ENCODE assay signal across 10 mouse cellular contexts in the genomic region with DNA sequence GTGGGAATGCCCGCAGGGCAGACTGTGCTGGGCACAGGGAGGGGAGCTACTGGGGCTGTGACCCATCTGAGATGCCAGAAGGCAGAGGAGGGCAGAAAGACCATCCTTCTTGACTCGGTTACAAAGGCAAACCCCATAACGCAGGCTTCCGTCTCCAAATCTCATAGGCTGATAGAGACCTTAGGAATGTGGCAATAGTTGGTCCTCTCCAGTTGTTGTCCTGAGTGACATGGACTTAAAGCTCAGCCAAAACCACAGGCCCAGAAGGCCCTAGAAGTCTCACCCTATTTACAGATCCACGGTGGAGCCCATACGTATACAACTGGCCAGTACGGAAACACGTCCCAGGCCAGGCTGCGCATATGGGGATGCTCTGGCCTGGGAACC. TPM values are rescaled to one million over a fixed set of nuclear protein-coding genes. Genes with fewer than 3 reads are reported as not detected.
DNase-seq lines count a peak whose midpoint lies in the region; ATAC-seq and TF ChIP-seq lines count a peak whose summit lies in the region.
"Had no signal": no experiment of that assay in that cellular context is flagged by ENCODE, and none has a peak within 500 bp of the region (broad histone marks: within the 10 kb centered on the region; RNA-seq: fewer than 3 reads in every experiment).

No protein-coding gene starts in this region.

- TF ChIP-seq EP300 in liver, postnatal 0 days (IDR thresholded peaks at IDR 0.05; ENCODE audit: low read depth) = no peak

- no peaks in the 10 kb centered on the region for H3K36me3 ChIP-seq in liver, embryonic 11.5 days (ENCODE audit: control insufficient read depth, insufficient read depth, low read length)
- no peaks in the 10 kb centered on the region for H3K36me3 ChIP-seq in liver, postnatal 0 days (replicated peaks; ENCODE audit: insufficient read depth, low read length)
- H3K36me3 ChIP-seq in embryonic facial prominence, embryonic 15.5 days = no peaks in the 10 kb centered on the region
- H3K36me3 ChIP-seq in intestine, embryonic 15.5 days = no peaks in the 10 kb centered on the region
- no peaks in the 10 kb centered on the region for H3K36me3 ChIP-seq in midbrain, embryonic 16.5 days (ENCODE audit: control insufficient read depth, insufficient read depth, low read length)

- H3K4me2 ChIP-seq in liver, embryonic 11.5 days = peak overlapping the region; percentile 84; the same call in 1 of the 2 replicates
- no peak overlapping the region for H3K4me2 ChIP-seq in liver, postnatal 0 days (ENCODE audit: low read depth, low read length)
- H3K4me2 ChIP-seq in embryonic facial prominence, embryonic 15.5 days (replicated peaks) = peak overlapping the region; percentile 88
- peak overlapping the region; percentile 94 for H3K4me2 ChIP-seq in intestine, embryonic 15.5 days (replicated peaks)
- H3K4me2 ChIP-seq in midbrain, embryonic 16.5 days (ENCODE audit: low read length) = no peak overlapping the region; the same call in 1 of the 2 replicates

- no peaks in the 10 kb centered on the region for H3K9me3 ChIP-seq in liver, embryonic 11.5 days (ENCODE audit: control insufficient read depth, low read length)
- H3K9me3 ChIP-seq in liver, postnatal 0 days (ENCODE audit: low read length) = no peaks in the 10 kb centered on the region
- H3K9me3 ChIP-seq in embryonic facial prominence, embryonic 15.5 days (replicated peaks) = no peaks in the 10 kb centered on the region
- no peaks in the 10 kb centered on the region for H3K9me3 ChIP-seq in intestine, embryonic 15.5 days
- no peaks in the 10 kb centered on the region for H3K9me3 ChIP-seq in midbrain, embryonic 16.5 days (replicated peaks; ENCODE audit: control insufficient read depth, low read length, poor library complexity, severe bottlenecking)

- ATAC-seq in liver, embryonic 11.5 days (replicated peaks; ENCODE audit: low FRiP score) = no peak
- no peak for ATAC-seq in liver, postnatal 0 days
- no peak for ATAC-seq in embryonic facial prominence, embryonic 15.5 days (ENCODE audit: insufficient number of reproducible peaks, low FRiP score, low TSS enrichment, low read depth)
- ATAC-seq in intestine, embryonic 15.5 days = no peak
- ATAC-seq in midbrain, embryonic 16.5 days = no peak

- H3K27ac ChIP-seq in liver, embryonic 11.5 days (ENCODE audit: low read depth, low read length) = no peak overlapping the region
- no peak overlapping the region for H3K27ac ChIP-seq in liver, postnatal 0 days (ENCODE audit: low read depth)
- H3K27ac ChIP-seq in embryonic facial prominence, embryonic 15.5 days (replicated peaks) = peak overlapping the region; percentile 82
- H3K27ac ChIP-seq in intestine, embryonic 15.5 days = peak overlapping the region; percentile 51; the same call in 1 of the 2 replicates
- no peak overlapping the region for H3K27ac ChIP-seq in midbrain, embryonic 16.5 days (ENCODE audit: low read length)

- no peak for DNase-seq in liver, embryonic 11.5 days (ENCODE audit: low spot score)
- DNase-seq in liver, postnatal 0 days = no peak
- DNase-seq in thymus, postnatal 10 days (ENCODE audit: low spot score in 2 of 2) = no peak
- DNase-seq in right cerebral cortex, postnatal 4 days = no peak
- no peak for DNase-seq in heart, adult 8-10 months (ENCODE audit: low spot score)
- DNase-seq: gastrocnemius, postnatal 14 days; thymus, postnatal 25 days had no signal

- no peak overlapping the region for H3K4me3 ChIP-seq in liver, embryonic 11.5 days (ENCODE audit: low read depth, low read length)
- H3K4me3 ChIP-seq in liver, postnatal 0 days (ENCODE audit: low read depth, low read length) = no peak overlapping the region
- H3K4me3 ChIP-seq in embryonic facial prominence, embryonic 15.5 days (replicated peaks) = no peak overlapping the region
- no peak overlapping the region for H3K4me3 ChIP-seq in intestine, embryonic 15.5 days (replicated peaks)
- H3K4me3 ChIP-seq in midbrain, embryonic 16.5 days (ENCODE audit: low read depth, low read length) = no peak overlapping the region

- H3K4me1 ChIP-seq in liver, embryonic 11.5 days (replicated peaks; ENCODE audit: control insufficient read depth, insufficient read depth, low read length) = peaks cover 36% of the 10 kb centered on the region
- H3K4me1 ChIP-seq in liver, postnatal 0 days (ENCODE audit: insufficient read depth) = peaks cover 8% of the 10 kb centered on the region; the same call in 1 of the 2 replicates
- H3K4me1 ChIP-seq in embryonic facial prominence, embryonic 15.5 days = peaks cover 77% of the 10 kb centered on the region
- H3K4me1 ChIP-seq in intestine, embryonic 15.5 days (replicated peaks) = peaks cover 59% of the 10 kb centered on the region
- H3K4me1 ChIP-seq in midbrain, embryonic 16.5 days (ENCODE audit: control insufficient read depth, insufficient read depth, low read length) = peaks cover 31% of the 10 kb centered on the region

- TF ChIP-seq CTCF in liver, postnatal 0 days (IDR thresholded peaks at IDR 0.05; ENCODE audit: low read depth) = no peak

- peaks cover 49% of the 10 kb centered on the region for H3K27me3 ChIP-seq in liver, embryonic 11.5 days (replicated peaks; ENCODE audit: control insufficient read depth, insufficient read depth, low read length)
- peaks cover 21% of the 10 kb centered on the region for H3K27me3 ChIP-seq in liver, postnatal 0 days (ENCODE audit: insufficient read depth, low read length)
- 0 out of 2 replicates have a peak, but pooled peaks cover 3% of the 10 kb centered on the region for H3K27me3 ChIP-seq in embryonic facial prominence, embryonic 15.5 days
- H3K27me3 ChIP-seq in intestine, embryonic 15.5 days (replicated peaks) = no peaks in the 10 kb centered on the region
- peaks cover 25% of the 10 kb centered on the region for H3K27me3 ChIP-seq in midbrain, embryonic 16.5 days (ENCODE audit: control insufficient read depth, insufficient read depth, low read depth, low read length)

- WGBS in liver, embryonic 11.5 days = 76% methylated on average over 9 of the region's 9 CpGs
- 76% methylated on average over 9 of the region's 9 CpGs for WGBS in liver, postnatal 0 days (ENCODE audit: insufficient replicate concordance)
- 61% methylated on average over 9 of the region's 9 CpGs for WGBS in embryonic facial prominence, embryonic 15.5 days
- 70% methylated on average over 9 of the region's 9 CpGs for WGBS in intestine, embryonic 15.5 days
- 43% methylated on average over 9 of the region's 9 CpGs for WGBS in midbrain, embryonic 16.5 days

- no peak overlapping the region for H3K9ac ChIP-seq in liver, embryonic 11.5 days (ENCODE audit: low read depth, low read length)
- H3K9ac ChIP-seq in liver, postnatal 0 days (replicated peaks) = no peak overlapping the region
- H3K9ac ChIP-seq in embryonic facial prominence, embryonic 15.5 days = no peak overlapping the region
- H3K9ac ChIP-seq in intestine, embryonic 15.5 days = no peak overlapping the region
- H3K9ac ChIP-seq in midbrain, embryonic 16.5 days (ENCODE audit: low read depth, low read length) = peak overlapping the region; percentile 70; the same call in 1 of the 2 replicates

RNA-seq across cellular contexts. Expression of a gene that starts 27.0 kb away (rescaled TPM):
- 7.8 and 8.5 TPM in 2 replicates for polyA plus RNA-seq in liver, embryonic 11.5 days (2014; fragmentation: Nextera tagmentation; extraction: Ambion mirVana)
- 1.3 and 1.4 TPM in 2 replicates for polyA plus RNA-seq in liver, postnatal 0 days (2015; fragmentation: Nextera tagmentation; extraction: Ambion mirVana)
- 32.0 and 34.6 TPM in 2 replicates for polyA plus RNA-seq in embryonic facial prominence, embryonic 15.5 days (2015; fragmentation: Nextera tagmentation; extraction: Ambion mirVana)
- polyA plus RNA-seq in intestine, embryonic 15.5 days (2015; fragmentation: Nextera tagmentation; extraction: Ambion mirVana) = 11.4 and 11.6 TPM in 2 replicates
- 19.1 and 23.9 TPM in 2 replicates for polyA plus RNA-seq in midbrain, embryonic 16.5 days (2015; fragmentation: Nextera tagmentation; extraction: Ambion mirVana)
- 10 to 100 TPM in 2 of 4 experiments, 1 to 10 TPM in 2; 5.7 to 10.7 (median 9.3) TPM for total RNA-seq in heart, adult 8-10 months (2022)

RNA-seq across cellular contexts. Expression of a gene that starts 36.2 kb away (rescaled TPM):
- 35.7 and 38.0 TPM in 2 replicates for polyA plus RNA-seq in liver, embryonic 11.5 days (2014; fragmentation: Nextera tagmentation; extraction: Ambion mirVana)
- polyA plus RNA-seq in liver, postnatal 0 days (2015; fragmentation: Nextera tagmentation; extraction: Ambion mirVana) = 15.8 and 16.5 TPM in 2 replicates
- polyA plus RNA-seq in embryonic facial prominence, embryonic 15.5 days (2015; fragmentation: Nextera tagmentation; extraction: Ambion mirVana) = 44.2 and 45.1 TPM in 2 replicates
- 31.8 and 33.1 TPM in 2 replicates for polyA plus RNA-seq in intestine, embryonic 15.5 days (2015; fragmentation: Nextera tagmentation; extraction: Ambion mirVana)
- 29.1 and 29.7 TPM in 2 replicates for polyA plus RNA-seq in midbrain, embryonic 16.5 days (2015; fragmentation: Nextera tagmentation; extraction: Ambion mirVana)
- 10 to 100 TPM; 20.4 to 22.2 (median 21.9) TPM for total RNA-seq in heart, adult 8-10 months (2022)

RNA-seq across cellular contexts. Expression of a gene that starts 36.5 kb away (rescaled TPM):
- 229 and 255 TPM in 2 replicates for polyA plus RNA-seq in liver, embryonic 11.5 days (2014; fragmentation: Nextera tagmentation; extraction: Ambion mirVana)
- polyA plus RNA-seq in liver, postnatal 0 days (2015; fragmentation: Nextera tagmentation; extraction: Ambion mirVana) = 64.2 and 67.0 TPM in 2 replicates
- 141 and 146 TPM in 2 replicates for polyA plus RNA-seq in embryonic facial prominence, embryonic 15.5 days (2015; fragmentation: Nextera tagmentation; extraction: Ambion mirVana)
- polyA plus RNA-seq in intestine, embryonic 15.5 days (2015; fragmentation: Nextera tagmentation; extraction: Ambion mirVana) = 148 and 172 TPM in 2 replicates
- 25.0 and 28.4 TPM in 2 replicates for polyA plus RNA-seq in midbrain, embryonic 16.5 days (2015; fragmentation: Nextera tagmentation; extraction: Ambion mirVana)
- total RNA-seq in heart, adult 8-10 months (2022) = 1 to 10 TPM; 1.6 to 3.1 (median 2.1) TPM

RNA-seq across cellular contexts. Expression of a gene that starts 42.1 kb away (rescaled TPM):
- polyA plus RNA-seq in liver, embryonic 11.5 days (2014; fragmentation: Nextera tagmentation; extraction: Ambion mirVana) = 369 and 394 TPM in 2 replicates
- polyA plus RNA-seq in liver, postnatal 0 days (2015; fragmentation: Nextera tagmentation; extraction: Ambion mirVana) = 144 and 150 TPM in 2 replicates
- polyA plus RNA-seq in embryonic facial prominence, embryonic 15.5 days (2015; fragmentation: Nextera tagmentation; extraction: Ambion mirVana) = 191 and 202 TPM in 2 replicates
- polyA plus RNA-seq in intestine, embryonic 15.5 days (2015; fragmentation: Nextera tagmentation; extraction: Ambion mirVana) = 196 and 228 TPM in 2 replicates
- polyA plus RNA-seq in midbrain, embryonic 16.5 days (2015; fragmentation: Nextera tagmentation; extraction: Ambion mirVana) = 119 and 123 TPM in 2 replicates
- total RNA-seq in heart, adult 8-10 months (2022) = 10 to 100 TPM in 2 of 4 experiments, 1 to 10 TPM in 2; 8.8 to 12.0 (median 10.6) TPM

Comparison
In these comparisons a context has a peak if more than half of its experiments do, and no peak if none do; other contexts are left out.
1. H3K4me2 ChIP-seq: peak in liver, embryonic 11.5 days (single experiment), embryonic facial prominence, embryonic 15.5 days (single experiment) and intestine, embryonic 15.5 days (single experiment); none in liver, postnatal 0 days (single experiment) and midbrain, embryonic 16.5 days (single experiment).
2. H3K27ac ChIP-seq: peak in embryonic facial prominence, embryonic 15.5 days (single experiment) and intestine, embryonic 15.5 days (single experiment); none in liver, embryonic 11.5 days (single experiment), liver, postnatal 0 days (single experiment) and midbrain, embryonic 16.5 days (single experiment).